Mouse (Mus musculus): Measurements from ENCODE around the gene Gm17617. TPM values are rescaled to one million over a fixed set of nuclear protein-coding genes. Genes with fewer than 3 reads are reported as not detected.

The Gm17617 gene
- polyA plus RNA-seq (2015; fragmentation: Nextera tagmentation; extraction: Ambion mirVana), result not detected in 2 replicates

DNA sequence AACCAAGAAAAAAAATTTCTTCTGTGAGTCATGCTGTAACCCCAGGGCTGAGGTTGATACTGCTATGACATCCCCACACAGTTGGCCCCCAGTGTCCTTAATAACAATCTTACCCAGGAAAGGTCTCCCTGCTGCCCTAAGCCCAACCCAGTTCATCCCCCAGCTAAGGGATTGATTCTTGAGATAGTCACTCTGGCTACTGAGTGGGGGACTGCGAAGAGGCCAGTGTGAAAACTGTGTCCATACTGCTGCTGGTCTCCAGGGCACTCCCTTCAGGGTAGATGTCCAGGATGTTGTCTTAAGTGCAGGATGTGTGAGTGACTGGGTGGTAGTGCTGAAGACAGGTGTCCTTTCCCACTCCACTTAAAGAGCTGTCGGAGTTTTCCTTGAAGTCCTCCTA is at the start of gene Gm17617:
Gene Gm17617 (minus strand): TSS at position 101 of the 400 bp plus-strand sequence.

GRCm38 (mm10) chr13:55152621-55153415 is 19.5 kb upstream of the Gm17617 start, which contains the start of gene Fgfr4:
TSS of gene Fgfr4 (plus strand) at chr13:55152640.

DNA sequence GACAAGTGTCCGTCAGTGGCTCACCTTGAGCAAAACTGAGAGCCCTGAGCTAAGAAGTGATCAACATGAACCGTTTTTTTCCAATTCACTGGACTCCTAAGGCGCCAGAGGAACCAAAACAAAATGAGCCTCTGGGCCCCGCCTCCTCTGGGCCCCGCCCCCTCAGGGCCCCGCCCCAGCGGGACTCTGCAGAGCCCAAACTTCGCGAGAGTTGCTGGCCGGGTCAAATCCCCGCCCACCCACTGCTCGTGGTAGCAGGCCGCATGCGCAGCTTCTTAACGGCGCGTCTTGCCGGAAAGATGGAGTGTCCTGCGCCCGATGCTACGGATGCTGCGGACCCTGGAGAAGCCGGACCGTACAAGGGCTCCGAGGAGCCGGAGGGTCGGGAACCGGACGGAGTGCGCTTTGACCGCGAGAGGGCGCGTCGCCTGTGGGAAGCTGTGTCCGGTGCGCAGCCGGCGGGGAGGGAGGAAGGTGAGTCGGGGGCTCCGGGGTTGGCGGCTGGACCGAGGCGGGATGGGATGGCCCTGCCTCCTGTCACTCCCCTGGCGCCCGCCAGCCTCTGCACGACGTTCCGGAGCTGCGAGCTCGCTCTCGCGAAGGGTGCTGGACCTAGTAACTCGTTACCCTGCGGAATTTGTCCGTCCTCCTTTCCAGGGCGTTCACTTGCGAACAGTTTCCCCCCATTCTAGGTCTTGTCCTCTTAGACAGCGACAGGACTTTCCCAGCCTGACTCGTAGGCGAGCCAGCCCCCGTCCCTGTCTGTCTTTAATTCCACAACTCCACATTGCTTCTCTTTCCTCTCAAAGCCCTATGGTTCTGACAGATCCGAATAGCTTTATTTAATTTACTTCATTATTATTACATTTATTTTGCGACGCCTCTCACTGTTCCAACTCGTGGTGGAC is 28.0 kb downstream of the Gm17617 start, which contains the start of gene Zfp346:
Gene Zfp346 (plus strand): TSS at position 267 of the 908 bp plus-strand sequence.

GRCm38 (mm10) chr13:55099726-55100478 is 33.4 kb downstream of the Gm17617 start, which contains the start of gene Uimc1:
TSS of gene Uimc1 (minus strand) at chr13:55100300.

Other genes with a start within 250 kb of the Gm17617 start
- 4.6 and 5.3 TPM in 2 replicates for gene Unc5a, start 184.1 kb downstream of the Gm17617 start, polyA plus RNA-seq (2015; fragmentation: Nextera tagmentation; extraction: Ambion mirVana)
- gene Hk3, start 112.2 kb downstream of the Gm17617 start, polyA plus RNA-seq (2015; fragmentation: Nextera tagmentation; extraction: Ambion mirVana), result 1.4 and 1.9 TPM in 2 replicates
- 18.4 and 22.7 TPM in 2 replicates for gene Uimc1, start 33.2 kb downstream of the Gm17617 start, polyA plus RNA-seq (2015; fragmentation: Nextera tagmentation; extraction: Ambion mirVana)
- gene Zfp346, start 28.2 kb downstream of the Gm17617 start, polyA plus RNA-seq (2015; fragmentation: Nextera tagmentation; extraction: Ambion mirVana), result 10.4 and 20.5 TPM in 2 replicates
- 2.4 and 10.5 TPM in 2 replicates for gene Fgfr4, start 19.1 kb upstream of the Gm17617 start, polyA plus RNA-seq (2015; fragmentation: Nextera tagmentation; extraction: Ambion mirVana)
- gene Nsd1, start 76.2 kb upstream of the Gm17617 start, polyA plus RNA-seq (2015; fragmentation: Nextera tagmentation; extraction: Ambion mirVana), result 42.4 and 67.5 TPM in 2 replicates
- 230 and 264 TPM in 2 replicates for gene Prelid1, start 187.0 kb upstream of the Gm17617 start, polyA plus RNA-seq (2015; fragmentation: Nextera tagmentation; extraction: Ambion mirVana)
- gene Rab24, start 188.4 kb upstream of the Gm17617 start, polyA plus RNA-seq (2015; fragmentation: Nextera tagmentation; extraction: Ambion mirVana), result 89.1 and 126 TPM in 2 replicates
- gene Mxd3, start 196.3 kb upstream of the Gm17617 start, polyA plus RNA-seq (2015; fragmentation: Nextera tagmentation; extraction: Ambion mirVana), result 10.8 and 18.6 TPM in 2 replicates
- gene Lman2, start 229.2 kb upstream of the Gm17617 start, polyA plus RNA-seq (2015; fragmentation: Nextera tagmentation; extraction: Ambion mirVana), result 58.9 and 82.5 TPM in 2 replicates
- 1.2 and 1.3 TPM in 2 replicates for gene Rgs14, start 236.2 kb upstream of the Gm17617 start, polyA plus RNA-seq (2015; fragmentation: Nextera tagmentation; extraction: Ambion mirVana)

Measured in adrenal gland, postnatal 0 days (tissue).